Mouse (Mus musculus) layer of hippocampus, postnatal 36 days (tissue): ENCODE results near the gene Pde10a. TPM values are rescaled to one million over a fixed set of nuclear protein-coding genes. Genes with fewer than 3 reads are reported as not detected.

Source experiments
- DNase-seq, 2 experiments: peaks; one replicate each; pipeline ENCODE4 v3.0.0; 2022
- total RNA-seq, 2 experiments: library from RNA; stranded (reverse); gene quantifications; 2 replicates each; pipeline ENCODE4 v1.2.3; 2021

Pde10a gene
- total RNA-seq, 2 experiments from 2014 or later, result 61.6 to 68.7 TPM

DNA sequence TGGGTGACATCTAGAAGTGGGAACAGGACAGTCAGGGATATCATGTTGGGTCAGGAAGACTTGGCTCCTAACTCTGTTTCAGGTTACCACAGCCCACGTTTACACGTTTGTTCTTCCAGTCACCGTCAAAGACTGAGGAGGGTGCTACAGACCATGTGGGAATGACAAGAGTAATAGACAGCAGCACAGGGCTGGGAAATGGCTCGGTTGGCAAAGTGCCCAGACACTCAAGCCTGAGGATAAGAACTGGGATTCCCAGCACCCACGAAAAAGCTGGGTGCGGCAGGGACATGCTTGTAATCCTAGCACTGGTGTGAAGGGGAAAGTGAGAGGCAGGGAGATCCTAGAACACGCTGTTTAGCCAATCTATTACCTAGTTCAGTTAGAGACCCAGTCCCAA is 322.4 kb downstream of the Pde10a start:
- peak; percentile 61 to 63 for DNase-seq

- DNase-seq, result no peak
Measured at GRCm38 (mm10) chr17:8851846-8852245, 326.7 kb downstream of the Pde10a start.

DNA sequence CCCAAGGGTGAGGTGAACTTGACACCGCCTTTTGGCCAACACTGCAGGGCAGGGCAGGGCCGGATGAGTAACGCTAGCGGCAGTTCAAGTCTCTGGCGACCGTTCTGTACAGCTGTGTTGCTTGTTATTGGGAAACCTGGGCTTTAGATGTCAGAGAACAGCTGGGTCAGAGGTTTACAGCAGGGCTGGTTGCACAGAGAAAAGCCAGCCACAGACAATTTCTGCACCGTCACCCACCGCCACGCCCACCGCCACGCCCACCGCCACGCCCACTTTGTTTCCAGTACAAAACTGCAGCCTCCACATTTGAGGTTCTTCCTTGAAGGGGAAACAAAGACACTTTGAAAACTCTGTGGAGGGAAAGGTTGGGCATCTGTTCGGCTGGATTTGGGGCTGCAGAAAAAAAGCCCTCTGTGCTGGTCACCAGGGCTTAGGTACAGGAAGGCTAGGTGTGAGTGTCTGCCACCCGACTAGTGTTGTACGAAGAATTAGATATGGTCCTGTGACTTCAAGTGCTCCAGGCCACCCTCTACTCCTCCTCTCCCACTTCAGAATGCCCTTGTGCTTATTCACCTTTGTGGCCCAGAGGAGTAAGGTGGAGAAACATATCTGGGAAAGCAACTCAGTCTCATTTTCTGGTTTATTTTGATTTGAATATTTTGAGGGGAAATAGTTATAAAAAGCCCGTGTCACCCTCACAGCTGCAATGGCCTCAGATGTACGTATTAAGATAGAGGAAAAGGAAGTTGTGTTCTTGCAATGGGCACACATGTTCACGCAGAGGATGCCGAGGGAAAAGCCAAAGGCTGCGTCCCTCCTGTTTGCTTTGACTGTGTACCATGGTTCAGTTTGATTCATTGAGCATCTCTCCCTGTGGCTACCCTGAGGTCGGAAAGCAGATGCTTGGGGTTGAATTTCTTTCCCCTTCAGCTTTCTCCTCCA is 331.5 kb downstream of the Pde10a start:
- DNase-seq, result no peak

DNA sequence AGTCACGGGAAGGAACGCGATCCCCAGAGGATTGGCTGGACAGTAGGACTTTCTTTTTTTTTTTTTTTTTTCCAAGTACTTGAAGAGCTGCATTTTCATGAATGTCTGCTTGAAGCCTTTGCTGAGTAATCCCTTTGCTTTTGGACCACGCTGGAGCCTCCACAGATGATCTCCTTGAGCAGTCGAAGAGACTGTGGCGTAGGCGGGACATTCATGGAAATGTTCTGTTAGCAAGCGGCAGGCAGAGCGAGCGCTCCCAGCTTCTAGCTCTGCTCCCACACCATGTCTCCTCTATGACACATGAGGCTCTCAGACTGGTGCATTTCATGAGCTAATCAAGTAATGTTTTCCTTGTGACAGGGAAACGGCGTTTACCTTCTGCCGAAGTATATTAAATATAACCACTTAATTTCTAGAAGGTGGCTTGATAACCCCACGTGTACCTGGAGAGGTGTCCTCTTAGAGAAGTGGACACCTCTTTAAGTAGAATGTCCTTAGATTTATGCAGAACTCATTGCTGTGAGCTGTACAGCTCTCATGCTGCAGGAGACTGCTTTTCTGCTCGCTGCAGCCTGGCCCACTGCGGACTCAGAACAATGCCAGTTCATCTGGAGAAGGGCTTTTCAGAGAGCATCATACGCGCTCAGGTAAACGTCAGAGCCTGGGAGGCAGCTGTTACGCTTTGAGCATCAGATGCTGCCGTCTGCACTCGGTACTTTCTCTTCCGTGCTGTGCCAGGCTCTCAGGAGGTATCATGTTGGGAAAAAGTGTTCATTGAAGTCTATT is 333.7 kb downstream of the Pde10a start:
- peak; percentile 55 to 69 for DNase-seq

- DNase-seq, result no peak
Measured at GRCm38 (mm10) chr17:8859489-8859888, 334.3 kb downstream of the Pde10a start.

- no peak for DNase-seq
Measured at GRCm38 (mm10) chr17:8864638-8865497, 339.7 kb downstream of the Pde10a start.

- no peak for DNase-seq
Measured at GRCm38 (mm10) chr17:8867331-8868237, 342.4 kb downstream of the Pde10a start.

DNA sequence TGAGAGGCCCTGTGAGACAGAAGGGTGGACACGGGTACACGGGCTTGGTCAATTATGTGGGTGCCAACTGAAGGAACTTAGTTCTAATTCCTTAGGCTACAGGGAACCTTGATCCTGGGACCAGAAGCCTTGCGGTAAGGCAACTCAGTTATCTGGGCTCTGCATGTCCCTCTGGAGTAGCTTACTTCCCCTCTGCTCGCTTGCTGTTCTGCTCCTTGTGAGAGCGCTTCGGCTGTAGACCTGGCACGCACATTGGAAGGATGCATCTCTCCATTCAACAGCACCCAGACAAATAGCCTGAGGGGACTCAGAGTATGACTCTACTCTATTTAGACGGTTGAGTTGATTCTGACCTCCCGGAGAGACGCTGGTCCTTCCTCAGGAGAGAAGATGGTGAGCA is 344.1 kb downstream of the Pde10a start:
- DNase-seq, result no peak

- DNase-seq, result no peak
Measured at GRCm38 (mm10) chr17:8870848-8871247, 345.7 kb downstream of the Pde10a start.

- DNase-seq, result no peak
Measured at GRCm38 (mm10) chr17:8871396-8871795, 346.2 kb downstream of the Pde10a start.

DNA sequence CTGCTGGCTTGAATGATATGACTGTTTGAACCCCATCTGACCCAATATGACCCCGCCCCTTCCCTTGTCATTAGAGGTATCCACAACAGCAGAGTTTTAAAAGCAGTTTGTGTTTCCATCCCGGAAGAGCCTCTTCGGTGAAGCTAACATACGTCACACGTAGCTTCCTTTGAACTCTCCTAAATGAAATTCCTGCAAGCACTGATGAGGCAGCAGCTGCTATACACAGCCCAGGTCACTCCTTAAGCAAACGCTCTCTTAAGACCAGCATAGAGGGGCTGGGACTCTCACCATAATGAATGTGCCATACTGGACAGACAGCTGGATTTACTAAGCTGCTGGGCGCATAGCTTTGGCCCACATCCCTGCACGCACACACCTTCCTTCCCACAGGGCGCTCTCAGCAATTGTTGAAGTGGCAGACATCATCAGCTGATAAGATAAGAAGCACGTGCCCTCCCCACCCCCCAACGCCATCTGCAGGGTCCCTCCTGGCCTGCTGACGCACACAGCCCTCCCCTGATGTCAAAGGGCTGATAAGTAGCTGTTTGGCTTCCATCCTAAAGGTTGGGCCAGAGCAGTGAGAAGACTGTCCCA is 346.9 kb downstream of the Pde10a start:
- DNase-seq, result no peak

DNA sequence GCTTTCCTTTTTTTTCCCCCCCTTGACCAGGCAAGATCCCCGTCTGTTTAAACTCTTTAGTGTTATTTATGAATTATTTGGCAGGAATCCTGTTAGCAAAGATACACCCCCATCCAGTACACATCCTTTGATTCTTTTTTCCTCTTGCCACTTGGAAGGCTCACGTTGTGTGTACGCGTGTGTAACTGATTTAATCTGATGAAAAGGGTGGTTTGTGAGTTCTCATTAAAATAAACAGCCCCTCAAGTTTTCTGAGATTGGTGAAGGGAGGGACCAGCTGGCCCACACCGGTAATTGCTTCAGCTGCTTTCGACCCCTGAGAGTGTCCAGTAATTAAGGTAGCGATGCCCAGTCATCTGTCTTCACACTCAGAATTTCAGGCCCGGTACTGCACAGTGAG is 347.4 kb downstream of the Pde10a start:
- DNase-seq, result no peak

DNA sequence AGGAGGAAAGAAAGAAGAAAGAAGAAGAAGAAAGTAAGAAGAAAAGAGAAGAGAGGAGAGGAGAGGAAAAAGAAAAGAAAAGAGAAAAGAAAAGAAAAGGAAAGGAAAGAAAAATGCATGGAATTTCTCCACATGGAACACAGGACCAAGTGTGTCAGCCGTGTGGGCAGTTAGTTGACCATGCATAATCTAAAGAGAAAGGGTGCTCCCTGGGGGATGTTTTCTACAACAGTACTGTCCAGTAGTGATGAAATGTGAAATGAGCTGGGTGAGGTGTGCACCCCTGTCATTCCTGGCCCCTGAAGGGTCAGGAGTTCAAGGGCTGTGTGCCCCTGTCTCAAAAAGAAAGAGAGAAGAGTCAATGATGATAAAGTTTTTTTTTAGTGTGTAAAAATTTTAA is 352.9 kb downstream of the Pde10a start:
- DNase-seq, result no peak

- DNase-seq, result no peak
Measured at GRCm38 (mm10) chr17:8881711-8882110, 356.5 kb downstream of the Pde10a start.

DNA sequence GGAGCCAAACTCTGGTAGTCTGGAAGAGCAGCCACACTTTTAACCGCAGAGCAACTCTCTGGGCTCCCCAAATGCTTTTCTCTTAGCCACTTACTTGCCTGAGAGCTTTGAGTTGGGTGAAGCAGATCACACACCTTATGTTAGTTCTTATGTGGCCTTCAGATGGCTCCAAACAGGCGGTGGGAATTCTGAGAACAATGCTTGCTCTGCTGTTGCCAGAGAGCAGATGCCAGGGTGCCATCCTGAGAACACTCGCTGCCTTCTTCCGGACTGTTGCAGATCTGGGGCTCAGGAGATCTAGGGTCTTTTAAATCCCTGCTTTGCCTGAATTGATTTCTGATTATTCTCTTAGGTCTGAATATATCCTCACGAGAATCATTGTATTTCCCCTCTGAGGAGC is 359.5 kb downstream of the Pde10a start:
- no peak for DNase-seq

GRCm38 (mm10) chr17:8885830-8886229 is 360.7 kb downstream of the Pde10a start:
- DNase-seq, result no peak

DNA sequence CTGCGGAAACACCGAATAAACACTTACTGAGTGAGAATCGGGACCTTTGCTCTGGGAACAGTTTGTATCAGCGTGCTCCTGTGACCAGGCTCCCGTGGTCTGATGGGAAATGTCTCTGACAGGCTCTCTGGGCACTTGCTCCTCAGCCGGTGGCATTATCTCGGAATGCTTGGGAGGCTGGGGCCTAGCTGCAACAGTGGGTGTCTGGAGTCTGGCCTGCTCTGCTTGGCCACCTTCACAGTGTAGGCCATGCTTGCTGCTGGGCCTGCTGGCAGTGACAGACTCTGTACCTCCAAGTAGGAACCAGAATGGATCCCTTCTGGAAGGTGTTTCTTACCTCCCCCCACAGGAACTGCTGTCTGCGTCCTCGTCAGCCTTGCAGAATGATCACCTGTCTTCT is 362.9 kb downstream of the Pde10a start:
- no peak for DNase-seq

GRCm38 (mm10) chr17:8888639-8889038 is 363.5 kb downstream of the Pde10a start:
- no peak for DNase-seq

GRCm38 (mm10) chr17:8892193-8892985 is 367.2 kb downstream of the Pde10a start:
- DNase-seq, result no peak

- no peak for DNase-seq
Measured at GRCm38 (mm10) chr17:8895991-8896390, 370.8 kb downstream of the Pde10a start.
